Mouse (Mus musculus): ENCODE data around the gene Ralgapb. TPM values are rescaled to one million over a fixed set of nuclear protein-coding genes. Genes with fewer than 3 reads are reported as not detected.

Ralgapb gene
- polyA plus RNA-seq, 1 experiment from 2014 or later: 26.9 TPM

DNA sequence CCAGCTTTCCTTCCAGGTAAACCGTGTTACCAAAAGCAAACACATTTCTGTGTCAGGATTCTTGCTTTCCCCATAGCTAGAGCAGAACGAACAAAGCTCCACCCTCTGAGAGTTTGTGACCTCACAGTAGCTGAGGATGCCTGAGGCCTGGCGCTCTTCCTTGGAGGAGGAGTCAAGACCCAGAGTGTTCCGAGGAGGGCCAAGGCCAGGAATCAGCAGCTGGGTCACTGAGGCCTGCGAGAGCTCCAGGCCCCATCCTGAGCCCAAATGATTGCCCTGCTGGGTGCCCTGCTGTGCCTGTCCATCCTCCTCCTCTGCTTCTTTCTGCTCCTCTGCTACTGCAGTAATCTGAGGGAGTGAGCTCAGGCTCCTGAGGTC is 39.5 kb upstream of the Ralgapb start:
- Histone ChIP-seq H3K9me3 (ENCODE audit: control insufficient read depth, low read length) (no peaks in the 10 kb centered on the region), H3K27me3 (replicated peaks; ENCODE audit: control insufficient read depth, insufficient read depth, low read length) (0 out of 2 replicates have a peak, but pooled peaks cover 4% of the 10 kb centered on the region), H3K36me3 (ENCODE audit: control insufficient read depth, insufficient read depth) (no peaks in the 10 kb centered on the region), H3K27ac (ENCODE audit: low read length) (no peak overlapping the region), H3K9ac (replicated peaks; ENCODE audit: low read depth, low read length) (no peak overlapping the region), H3K4me3 (replicated peaks; ENCODE audit: low read length) (no peak overlapping the region), H3K4me2 (ENCODE audit: low read length) (no peak overlapping the region), H3K4me1 (replicated peaks; ENCODE audit: control insufficient read depth, insufficient read depth, low read length) (peaks cover under 1% of the 10 kb centered on the region; the same call in 1 of the 2 replicates)
- ATAC-seq: no peak
- WGBS: 7% methylated on average over 5 of the region's 5 CpGs

DNA sequence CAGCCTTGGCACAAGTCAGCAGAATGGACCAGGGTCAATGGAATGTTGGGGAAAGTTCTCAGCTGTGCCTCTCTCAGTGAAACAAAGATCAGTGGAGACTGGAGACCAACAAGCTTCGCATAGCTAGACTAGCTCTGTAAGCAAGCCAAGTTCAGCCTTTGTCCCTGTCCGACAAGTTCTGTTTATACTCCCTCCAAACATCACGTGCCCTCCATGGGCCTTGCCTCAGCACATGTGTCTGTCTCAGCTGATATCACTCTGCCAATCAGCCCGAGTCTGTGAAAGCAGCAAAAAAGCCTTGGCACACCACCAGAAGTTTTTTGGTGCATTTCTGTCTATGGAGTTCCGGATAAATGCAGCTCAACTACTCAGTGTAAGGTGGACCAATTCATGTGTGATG is 36.6 kb upstream of the Ralgapb start:
- peaks cover 14% of the 10 kb centered on the region; the same call in 1 of the 2 replicates for H3K27me3 ChIP-seq (replicated peaks; ENCODE audit: control insufficient read depth, insufficient read depth, low read length)
- no peaks in the 10 kb centered on the region for H3K36me3 ChIP-seq (ENCODE audit: control insufficient read depth, insufficient read depth)
- H3K4me3 ChIP-seq (replicated peaks; ENCODE audit: low read length): no peak overlapping the region
- no peak overlapping the region for H3K27ac ChIP-seq (ENCODE audit: low read length)
- H3K4me1 ChIP-seq (replicated peaks; ENCODE audit: control insufficient read depth, insufficient read depth, low read length): peaks cover 5% of the 10 kb centered on the region; the same call in 1 of the 2 replicates
- H3K9ac ChIP-seq (replicated peaks; ENCODE audit: low read depth, low read length): no peak overlapping the region
- no peak overlapping the region for H3K4me2 ChIP-seq (ENCODE audit: low read length)
- WGBS: 55% methylated on average over 5 of the region's 5 CpGs
- no peaks in the 10 kb centered on the region for H3K9me3 ChIP-seq (ENCODE audit: control insufficient read depth, low read length)
- ATAC-seq: no peak

DNA sequence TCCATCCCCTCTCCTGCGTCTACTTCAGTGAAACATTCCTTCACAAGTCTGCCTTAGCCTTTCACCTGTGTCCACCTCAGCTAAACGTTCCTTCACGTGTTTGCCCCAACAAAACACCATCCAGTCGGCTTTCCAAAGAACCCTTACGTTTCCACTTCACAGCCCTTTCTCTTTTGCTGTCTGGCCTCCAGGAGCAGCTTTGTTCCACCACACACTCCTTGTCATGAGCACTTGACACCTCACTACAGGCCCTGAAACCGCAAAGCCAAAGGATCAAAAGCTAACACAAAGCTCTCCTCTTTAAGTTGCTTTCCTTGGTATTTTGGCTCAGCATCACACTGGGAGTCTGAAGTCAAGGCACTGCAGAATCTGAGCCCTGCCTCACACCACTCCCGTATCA is 36.1 kb upstream of the Ralgapb start:
- Histone ChIP-seq H3K4me2 (ENCODE audit: low read length) (no peak overlapping the region), H3K9ac (replicated peaks; ENCODE audit: low read depth, low read length) (no peak overlapping the region), H3K27me3 (replicated peaks; ENCODE audit: control insufficient read depth, insufficient read depth, low read length) (peaks cover 14% of the 10 kb centered on the region; the same call in 1 of the 2 replicates), H3K27ac (ENCODE audit: low read length) (no peak overlapping the region), H3K4me3 (replicated peaks; ENCODE audit: low read length) (no peak overlapping the region), H3K36me3 (ENCODE audit: control insufficient read depth, insufficient read depth) (no peaks in the 10 kb centered on the region), H3K9me3 (ENCODE audit: control insufficient read depth, low read length) (no peaks in the 10 kb centered on the region), H3K4me1 (replicated peaks; ENCODE audit: control insufficient read depth, insufficient read depth, low read length) (peaks cover 5% of the 10 kb centered on the region; the same call in 1 of the 2 replicates)
- 67% methylated on average over 7 of the region's 7 CpGs for WGBS
- no peak for ATAC-seq

DNA sequence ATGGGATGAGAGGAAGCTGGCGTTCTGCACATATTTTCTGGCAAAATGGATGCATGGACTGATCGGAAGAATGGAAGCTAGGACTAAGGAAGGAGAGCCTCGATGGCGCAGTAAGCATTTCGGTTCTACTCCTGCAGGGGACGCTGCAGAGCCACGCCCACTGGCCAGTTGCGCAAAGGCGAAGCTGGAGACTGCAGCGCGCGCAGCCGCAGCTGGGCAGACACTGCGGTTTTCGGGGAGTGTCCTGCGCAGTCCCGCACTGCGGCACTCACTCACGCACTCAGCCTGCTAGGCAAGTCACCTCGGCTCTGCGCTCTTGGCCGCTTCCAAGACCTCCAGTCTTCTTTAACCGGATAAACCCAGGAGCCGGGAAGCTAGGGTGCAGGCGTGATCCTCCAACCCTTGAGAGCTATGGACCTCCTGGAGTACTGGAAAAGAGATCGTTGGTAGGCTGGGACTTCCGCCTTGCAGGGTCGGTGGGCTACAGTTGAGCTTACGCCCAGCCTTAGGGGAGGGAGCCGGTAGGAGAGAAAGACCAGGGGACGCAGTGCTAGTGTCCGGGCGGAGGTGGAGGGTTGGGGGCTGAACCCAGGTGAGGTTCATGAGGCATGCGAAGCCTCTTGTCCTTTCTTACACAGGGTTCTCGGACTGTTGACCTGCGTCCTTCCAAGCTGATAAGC is 34.1 kb upstream of the Ralgapb start, which contains the start of gene Snhg11:
Gene Snhg11 (plus strand): TSS at position 196 of the 680 bp plus-strand sequence.
- no peaks in the 10 kb centered on the region for H3K9me3 ChIP-seq (ENCODE audit: control insufficient read depth, low read length)
- no peaks in the 10 kb centered on the region for H3K36me3 ChIP-seq (ENCODE audit: control insufficient read depth, insufficient read depth)
- H3K9ac ChIP-seq (replicated peaks; ENCODE audit: low read depth, low read length): peak within 1 kb of the TSS; percentile 44
- ATAC-seq: peak; percentile 86
- whole genome bisulfite sequencing: 1% methylated on average over 36 of the region's 36 CpGs
- H3K4me3 ChIP-seq (replicated peaks; ENCODE audit: low read length): peak within 1 kb of the TSS; percentile 39
- peak within 1 kb of the TSS; percentile 39; the same call in 1 of the 2 replicates for H3K27ac ChIP-seq (ENCODE audit: low read length)
- peaks cover 5% of the 10 kb centered on the region; the same call in 1 of the 2 replicates for H3K4me1 ChIP-seq (replicated peaks; ENCODE audit: control insufficient read depth, insufficient read depth, low read length)
- peaks cover 14% of the 10 kb centered on the region; the same call in 1 of the 2 replicates for H3K27me3 ChIP-seq (replicated peaks; ENCODE audit: control insufficient read depth, insufficient read depth, low read length)
- peak within 1 kb of the TSS; percentile 53 for H3K4me2 ChIP-seq (ENCODE audit: low read length)

DNA sequence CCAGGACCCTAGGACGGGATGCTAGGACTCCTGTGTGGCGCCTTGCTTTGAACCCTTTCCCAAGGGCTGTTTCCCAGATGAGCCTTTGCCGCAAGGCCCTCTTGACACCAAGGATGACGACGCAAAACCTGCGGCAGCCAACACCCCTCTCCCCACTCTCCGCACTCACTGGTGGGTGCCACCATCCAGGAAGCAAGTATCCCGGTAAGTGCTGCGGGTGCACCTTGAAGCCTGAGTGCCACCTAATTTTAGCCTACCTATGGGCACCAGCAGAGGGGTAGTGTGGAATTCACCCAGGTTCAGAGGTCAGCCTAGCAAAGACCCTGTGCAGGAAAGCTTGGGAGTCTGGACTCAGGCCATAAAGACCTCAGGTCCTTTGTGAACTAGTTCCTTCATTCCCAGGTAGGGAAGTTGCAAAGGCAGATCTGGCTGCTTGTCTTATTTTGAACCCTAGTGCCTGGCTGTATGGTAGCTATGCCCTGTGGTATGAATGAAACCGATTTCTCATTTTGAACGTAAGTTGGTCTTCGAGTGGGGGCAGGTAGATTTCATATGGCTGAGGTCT is 33.4 kb upstream of the Ralgapb start:
- Histone ChIP-seq H3K4me2 (ENCODE audit: low read length) (peak overlapping the region; percentile 53), H3K36me3 (ENCODE audit: control insufficient read depth, insufficient read depth) (no peaks in the 10 kb centered on the region), H3K4me3 (replicated peaks; ENCODE audit: low read length) (peak overlapping the region; percentile 39), H3K27me3 (replicated peaks; ENCODE audit: control insufficient read depth, insufficient read depth, low read length) (peaks cover 14% of the 10 kb centered on the region; the same call in 1 of the 2 replicates), H3K9me3 (ENCODE audit: control insufficient read depth, low read length) (no peaks in the 10 kb centered on the region), H3K27ac (ENCODE audit: low read length) (peak overlapping the region; percentile 39; the same call in 1 of the 2 replicates), H3K9ac (replicated peaks; ENCODE audit: low read depth, low read length) (peak overlapping the region; percentile 44), H3K4me1 (replicated peaks; ENCODE audit: control insufficient read depth, insufficient read depth, low read length) (peaks cover 5% of the 10 kb centered on the region; the same call in 1 of the 2 replicates)
- no peak for ATAC-seq
- 27% methylated on average over 12 of the region's 12 CpGs for WGBS

DNA sequence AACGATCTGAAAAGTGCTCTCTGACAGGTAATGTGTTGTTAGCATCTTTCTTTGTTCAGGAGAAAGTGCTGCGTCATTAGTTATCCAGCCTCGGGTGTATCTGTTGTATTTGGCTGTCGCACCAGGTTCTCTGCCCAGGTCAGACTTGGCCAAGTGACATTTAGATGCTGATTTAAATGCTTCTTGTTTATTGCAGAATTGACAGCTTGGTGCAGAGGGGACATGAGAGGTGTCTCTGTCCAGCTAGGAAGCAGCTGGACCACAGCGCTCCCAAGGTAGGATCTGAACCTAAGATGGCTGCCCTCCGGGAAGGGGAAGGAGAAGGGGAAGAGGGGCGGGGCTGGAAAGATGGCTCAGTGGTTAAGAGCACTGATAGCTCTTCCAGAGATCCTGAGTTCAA is 32.9 kb upstream of the Ralgapb start:
- H3K4me2 ChIP-seq (ENCODE audit: low read length): peak overlapping the region; percentile 53
- H3K36me3 ChIP-seq (ENCODE audit: control insufficient read depth, insufficient read depth): no peaks in the 10 kb centered on the region
- H3K27me3 ChIP-seq (replicated peaks; ENCODE audit: control insufficient read depth, insufficient read depth, low read length): peaks cover 14% of the 10 kb centered on the region; the same call in 1 of the 2 replicates
- no peak for ATAC-seq
- H3K4me1 ChIP-seq (replicated peaks; ENCODE audit: control insufficient read depth, insufficient read depth, low read length): peaks cover 5% of the 10 kb centered on the region; the same call in 1 of the 2 replicates
- H3K9me3 ChIP-seq (ENCODE audit: control insufficient read depth, low read length): no peaks in the 10 kb centered on the region
- H3K4me3 ChIP-seq (replicated peaks; ENCODE audit: low read length): peak overlapping the region; percentile 39
- H3K9ac ChIP-seq (replicated peaks; ENCODE audit: low read depth, low read length): no peak overlapping the region
- H3K27ac ChIP-seq (ENCODE audit: low read length): no peak overlapping the region; the same call in 1 of the 2 replicates
- 67% methylated on average over 7 of the region's 7 CpGs for WGBS

DNA sequence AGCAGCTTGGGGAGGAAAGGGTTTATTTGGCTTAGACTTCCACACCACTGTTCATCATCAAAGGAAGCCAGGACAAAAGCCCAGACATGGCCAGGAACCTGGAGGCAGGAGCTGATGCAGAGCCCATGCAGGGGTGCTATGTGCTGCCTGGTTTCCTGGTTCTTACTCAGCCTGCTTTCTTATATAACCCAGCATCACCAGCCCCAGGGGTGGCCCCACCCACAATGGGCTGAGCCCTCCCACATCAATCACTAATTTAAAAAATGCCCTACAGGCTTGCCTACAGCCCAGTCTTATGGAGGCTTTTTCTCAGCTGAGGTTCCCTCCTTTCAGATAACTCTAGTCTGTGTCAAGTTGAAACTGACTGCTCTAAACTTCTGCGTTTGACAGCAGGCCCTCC is 31.8 kb upstream of the Ralgapb start:
- H3K9me3 ChIP-seq (ENCODE audit: control insufficient read depth, low read length): no peaks in the 10 kb centered on the region
- no peak overlapping the region for H3K27ac ChIP-seq (ENCODE audit: low read length)
- H3K4me2 ChIP-seq (ENCODE audit: low read length): no peak overlapping the region
- ATAC-seq: no peak
- WGBS: 88% methylated on average over 1 of the region's 1 CpGs
- no peak overlapping the region for H3K9ac ChIP-seq (replicated peaks; ENCODE audit: low read depth, low read length)
- no peaks in the 10 kb centered on the region for H3K36me3 ChIP-seq (ENCODE audit: control insufficient read depth, insufficient read depth)
- peaks cover 5% of the 10 kb centered on the region; the same call in 1 of the 2 replicates for H3K4me1 ChIP-seq (replicated peaks; ENCODE audit: control insufficient read depth, insufficient read depth, low read length)
- peaks cover 14% of the 10 kb centered on the region; the same call in 1 of the 2 replicates for H3K27me3 ChIP-seq (replicated peaks; ENCODE audit: control insufficient read depth, insufficient read depth, low read length)
- no peak overlapping the region for H3K4me3 ChIP-seq (replicated peaks; ENCODE audit: low read length)

DNA sequence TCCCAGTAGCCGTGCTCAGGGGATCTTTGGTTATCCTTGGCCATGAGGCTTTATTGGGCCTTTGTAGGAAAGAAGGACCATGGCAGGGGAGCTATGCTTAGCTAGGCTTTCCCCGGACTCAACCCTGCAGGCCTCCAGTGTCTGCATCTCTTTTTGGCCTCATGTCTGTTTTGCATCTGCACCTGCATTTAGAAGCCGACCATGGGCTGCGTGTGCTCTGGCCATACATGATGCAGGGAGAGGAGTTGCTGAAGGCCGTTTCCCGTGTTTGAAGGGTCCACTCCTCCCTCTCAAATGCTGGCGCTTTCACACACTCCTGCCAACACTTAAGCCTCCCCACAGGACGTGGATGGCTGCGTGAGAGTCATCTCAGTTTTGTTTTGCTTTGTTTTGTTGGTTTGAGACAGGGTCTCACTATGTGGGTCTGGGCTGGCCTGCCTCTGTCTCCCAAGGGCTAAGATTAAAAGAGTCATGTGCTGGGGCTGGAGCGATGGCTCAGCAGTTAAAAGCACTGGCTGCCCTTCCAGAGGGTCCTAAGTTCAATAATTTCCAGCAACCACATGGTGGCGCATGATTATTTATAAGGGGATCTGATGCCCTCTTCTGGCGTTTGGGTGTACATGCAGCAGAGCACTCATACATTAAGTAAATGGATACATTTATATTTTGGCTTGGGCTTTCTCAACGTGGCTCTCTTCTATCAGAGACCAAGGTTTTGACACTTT is 30.1 kb upstream of the Ralgapb start:
- Histone ChIP-seq H3K9ac (replicated peaks; ENCODE audit: low read depth, low read length) (no peak overlapping the region), H3K27me3 (replicated peaks; ENCODE audit: control insufficient read depth, insufficient read depth, low read length) (peaks cover 10% of the 10 kb centered on the region; the same call in 1 of the 2 replicates), H3K27ac (ENCODE audit: low read length) (no peak overlapping the region), H3K36me3 (ENCODE audit: control insufficient read depth, insufficient read depth) (no peaks in the 10 kb centered on the region), H3K4me1 (replicated peaks; ENCODE audit: control insufficient read depth, insufficient read depth, low read length) (peaks cover 5% of the 10 kb centered on the region; the same call in 1 of the 2 replicates), H3K9me3 (ENCODE audit: control insufficient read depth, low read length) (no peaks in the 10 kb centered on the region), H3K4me3 (replicated peaks; ENCODE audit: low read length) (no peak overlapping the region), H3K4me2 (ENCODE audit: low read length) (no peak overlapping the region)
- peak; percentile 34; the same call in 1 of the 2 replicates for ATAC-seq
- 49% methylated on average over 13 of the region's 13 CpGs for WGBS

DNA sequence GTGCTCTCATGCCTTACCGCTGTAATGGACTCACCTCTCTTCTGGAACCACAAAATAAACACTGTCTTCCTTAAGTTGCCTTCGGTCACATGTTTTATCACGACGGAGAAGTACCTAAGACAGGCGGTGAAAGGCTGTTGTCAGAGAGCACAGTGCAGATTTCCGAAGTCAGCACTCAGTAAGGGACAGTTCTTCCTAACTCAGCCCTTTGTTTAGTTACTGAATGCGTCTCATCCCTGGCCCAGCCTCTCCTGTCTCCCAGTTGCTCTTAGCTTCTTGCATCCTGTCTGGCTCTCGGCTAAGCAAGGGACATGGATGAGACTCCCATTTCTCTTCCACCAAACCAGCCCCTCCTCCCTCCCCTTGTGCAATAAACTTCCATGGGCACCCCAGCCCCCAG is 23.6 kb upstream of the Ralgapb start:
- H3K4me1 ChIP-seq (replicated peaks; ENCODE audit: control insufficient read depth, insufficient read depth, low read length): no peaks in the 10 kb centered on the region
- ATAC-seq: no peak
- H3K4me3 ChIP-seq (replicated peaks; ENCODE audit: low read length): no peak overlapping the region
- no peaks in the 10 kb centered on the region for H3K9me3 ChIP-seq (ENCODE audit: control insufficient read depth, low read length)
- no peak overlapping the region for H3K4me2 ChIP-seq (ENCODE audit: low read length)
- H3K27me3 ChIP-seq (replicated peaks; ENCODE audit: control insufficient read depth, insufficient read depth, low read length): no peaks in the 10 kb centered on the region
- no peak overlapping the region for H3K27ac ChIP-seq (ENCODE audit: low read length)
- H3K36me3 ChIP-seq (ENCODE audit: control insufficient read depth, insufficient read depth): no peaks in the 10 kb centered on the region
- 48% methylated on average over 8 of the region's 8 CpGs for WGBS
- no peak overlapping the region for H3K9ac ChIP-seq (replicated peaks; ENCODE audit: low read depth, low read length)
